Mouse (Mus musculus): Measurements from ENCODE around the gene Setd7. TPM values are rescaled to one million over a fixed set of nuclear protein-coding genes. Genes with fewer than 3 reads are reported as not detected.
A peak's percentile ranks its signal among the peaks of the same experiment; 100 is the strongest.

Setd7 gene
- total and polyA plus RNA-seq, 3 experiments: 8.7 to 67.1 (median 26.0) TPM

DNA sequence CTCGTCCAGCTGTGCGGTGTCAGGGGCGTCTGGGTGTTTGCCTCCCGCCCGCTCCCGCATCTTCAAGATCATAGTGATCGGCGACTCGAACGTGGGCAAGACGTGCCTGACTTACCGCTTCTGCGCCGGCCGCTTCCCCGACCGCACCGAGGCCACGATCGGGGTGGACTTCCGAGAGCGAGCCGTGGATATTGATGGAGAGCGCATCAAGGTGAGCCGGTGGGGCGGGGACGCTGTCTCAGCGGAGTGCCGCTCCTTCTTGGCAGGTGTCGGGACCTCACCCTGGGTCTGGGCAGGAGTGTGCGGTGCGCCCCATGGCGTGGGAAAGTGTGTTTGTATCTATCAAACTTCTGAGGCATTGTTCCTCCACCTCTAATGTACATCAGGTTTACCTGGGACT lies 76.3 kb downstream of the Setd7 start:
- TF ChIP-seq POLR2AphosphoS5 (IDR thresholded peaks at IDR 0.05; ENCODE audit: insufficient replicate concordance, low read depth, low read length) (no peak), CTCF (IDR thresholded peaks at IDR 0.05; ENCODE audit: low read depth, low read length) (no peak), TAL1 (conservative IDR thresholded peaks at IDR 0.05; ENCODE audit: low read depth, low read length) (no peak), GATA2 (IDR thresholded peaks at IDR 0.05; ENCODE audit: borderline replicate concordance, low read depth, low read length) (no peak), GATA1 (IDR thresholded peaks at IDR 0.05; ENCODE audit: borderline replicate concordance, low read length) (no peak)

DNA sequence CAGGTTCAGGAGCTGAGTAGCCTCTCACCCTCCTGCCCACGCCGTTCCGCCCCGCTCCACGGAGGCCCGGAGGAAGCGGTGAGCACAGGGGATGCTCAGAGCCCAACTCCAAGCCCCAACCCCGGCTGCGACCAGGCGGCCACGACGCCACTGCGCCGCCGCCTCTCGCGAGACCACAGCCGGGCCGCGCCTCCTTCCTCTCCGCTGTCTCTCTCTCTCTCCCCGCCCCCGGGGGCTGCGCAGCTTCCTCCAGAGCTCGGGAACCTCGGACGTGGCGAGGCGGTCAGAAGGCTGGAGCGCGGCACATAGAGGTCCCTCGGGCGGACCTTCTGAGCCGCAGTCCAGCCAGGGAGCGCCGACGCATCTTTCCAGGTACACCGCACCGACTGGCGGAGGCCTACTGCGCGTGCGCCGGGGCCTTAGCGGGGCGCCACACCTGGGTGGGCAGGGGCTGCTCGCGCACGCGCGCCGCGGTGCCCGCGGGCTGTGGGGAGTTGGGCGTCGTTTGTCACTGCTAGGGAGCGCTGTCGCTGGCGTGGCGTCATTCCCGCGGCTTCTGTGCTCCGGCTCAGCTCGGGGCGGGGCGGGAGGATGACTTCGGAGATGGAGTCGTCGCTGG lies 76.8 kb downstream of the Setd7 start, which contains the start of gene Rab33b:
Gene Rab33b, plus strand, starts transcription at position 180 of the 619 bp plus-strand sequence.
- no peak for TF ChIP-seq GATA1 (IDR thresholded peaks at IDR 0.05; ENCODE audit: borderline replicate concordance, low read length)
- no peak for TF ChIP-seq CTCF (IDR thresholded peaks at IDR 0.05; ENCODE audit: low read depth, low read length)
- TF ChIP-seq POLR2AphosphoS5 (IDR thresholded peaks at IDR 0.05; ENCODE audit: insufficient replicate concordance, low read depth, low read length): no peak
- no peak for TF ChIP-seq TAL1 (conservative IDR thresholded peaks at IDR 0.05; ENCODE audit: low read depth, low read length)
- TF ChIP-seq GATA2 (IDR thresholded peaks at IDR 0.05; ENCODE audit: borderline replicate concordance, low read depth, low read length): no peak
- ATAC-seq (ENCODE audit: extremely low read depth, insufficient number of reproducible peaks, low FRiP score, poor library complexity, severe bottlenecking): peak; percentile 88

More for the DNA sequence above, 76.3 kb downstream of the Setd7 start:
- ATAC-seq (ENCODE audit: extremely low read depth, insufficient number of reproducible peaks, low FRiP score, poor library complexity, severe bottlenecking): no peak
- H3K4me1 ChIP-seq (ENCODE audit: insufficient read depth, low read depth, low read length): peaks cover 28% of the 10 kb centered on the region
- no peak for DNase-seq (ENCODE audit: low spot score)
- H3K27me3 ChIP-seq (ENCODE audit: insufficient read depth, low read length): no peaks in the 10 kb centered on the region
- H3K36me3 ChIP-seq (replicated peaks): peaks cover 20% of the 10 kb centered on the region
- no peaks in the 10 kb centered on the region for H3K9me3 ChIP-seq (replicated peaks)
- peak overlapping the region; percentile 97 for H3K4me3 ChIP-seq (ENCODE audit: low read depth, low read length)

DNA sequence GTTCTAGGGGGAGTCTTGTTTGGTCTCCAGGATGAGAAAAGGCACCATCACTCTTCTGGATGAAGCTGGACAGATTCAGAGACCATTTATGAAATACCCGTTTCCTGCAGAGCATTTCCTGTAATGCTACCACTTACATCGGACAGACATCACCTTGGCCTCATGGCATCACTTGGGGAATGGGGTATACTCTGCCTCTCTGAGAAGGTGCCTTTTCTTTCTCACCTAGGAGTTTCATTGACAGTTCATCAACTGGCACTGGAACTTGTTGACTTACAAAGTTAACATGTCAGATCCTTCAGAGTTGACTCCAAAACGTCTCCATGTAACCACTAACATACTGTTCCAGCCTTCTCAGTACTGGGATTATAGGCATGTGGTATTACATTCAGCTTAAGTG lies 77.9 kb downstream of the Setd7 start:
- Histone ChIP-seq H3K9me3 (replicated peaks) (no peaks in the 10 kb centered on the region), H3K27me3 (ENCODE audit: insufficient read depth, low read length) (no peaks in the 10 kb centered on the region), H3K4me1 (ENCODE audit: insufficient read depth, low read depth, low read length) (peaks cover 28% of the 10 kb centered on the region), H3K36me3 (replicated peaks) (peaks cover 13% of the 10 kb centered on the region), H3K4me3 (ENCODE audit: low read depth, low read length) (peak overlapping the region; percentile 97; the same call in 1 of the 2 replicates)
- no peak for ATAC-seq (ENCODE audit: extremely low read depth, insufficient number of reproducible peaks, low FRiP score, poor library complexity, severe bottlenecking)
- no peak for TF ChIP-seq POLR2AphosphoS5 (IDR thresholded peaks at IDR 0.05; ENCODE audit: insufficient replicate concordance, low read depth, low read length)
- no peak for TF ChIP-seq TAL1 (conservative IDR thresholded peaks at IDR 0.05; ENCODE audit: low read depth, low read length)
- TF ChIP-seq GATA2 (IDR thresholded peaks at IDR 0.05; ENCODE audit: borderline replicate concordance, low read depth, low read length): no peak
- TF ChIP-seq GATA1 (IDR thresholded peaks at IDR 0.05; ENCODE audit: borderline replicate concordance, low read length): no peak
- no peak for TF ChIP-seq CTCF (IDR thresholded peaks at IDR 0.05; ENCODE audit: low read depth, low read length)
- no peak for DNase-seq (ENCODE audit: low spot score)

More for the DNA sequence above, 76.8 kb downstream of the Setd7 start, which contains the start of gene Rab33b:
- peak within 1 kb of the TSS; percentile 97 for H3K4me3 ChIP-seq (ENCODE audit: low read depth, low read length)
- no peaks in the 10 kb centered on the region for H3K9me3 ChIP-seq (replicated peaks)
- peak; percentile 83 for DNase-seq (ENCODE audit: low spot score)
- peaks cover 28% of the 10 kb centered on the region for H3K4me1 ChIP-seq (ENCODE audit: insufficient read depth, low read depth, low read length)
- no peaks in the 10 kb centered on the region for H3K27me3 ChIP-seq (ENCODE audit: insufficient read depth, low read length)
- H3K36me3 ChIP-seq (replicated peaks): peaks cover 20% of the 10 kb centered on the region

DNA sequence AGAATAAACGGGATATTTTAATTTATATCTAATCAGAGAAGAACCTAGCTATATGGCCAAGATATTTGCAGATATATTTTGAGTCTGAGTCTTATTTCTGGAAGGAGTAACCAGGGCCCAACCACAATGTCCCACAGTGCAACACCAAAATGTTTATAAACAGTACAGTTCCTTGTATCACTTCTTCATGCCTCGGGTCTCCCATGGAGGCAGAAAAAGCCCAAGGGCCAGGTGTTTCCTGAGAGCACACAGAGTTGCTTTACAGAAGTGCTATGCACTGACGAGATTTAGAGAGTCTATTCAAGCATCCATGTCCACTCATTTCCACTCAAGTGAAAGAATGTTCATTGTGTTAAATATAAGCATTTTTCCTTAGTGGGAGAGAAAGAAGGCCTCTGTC lies 78.8 kb downstream of the Setd7 start:
- Histone ChIP-seq H3K9me3 (replicated peaks) (no peaks in the 10 kb centered on the region), H3K4me3 (ENCODE audit: low read depth, low read length) (no peak overlapping the region), H3K27me3 (ENCODE audit: insufficient read depth, low read length) (no peaks in the 10 kb centered on the region), H3K4me1 (ENCODE audit: insufficient read depth, low read depth, low read length) (peaks cover 28% of the 10 kb centered on the region), H3K36me3 (replicated peaks) (peaks cover 10% of the 10 kb centered on the region)
- TF ChIP-seq GATA2 (IDR thresholded peaks at IDR 0.05; ENCODE audit: borderline replicate concordance, low read depth, low read length) (no peak), CTCF (IDR thresholded peaks at IDR 0.05; ENCODE audit: low read depth, low read length) (no peak), TAL1 (conservative IDR thresholded peaks at IDR 0.05; ENCODE audit: low read depth, low read length) (no peak), GATA1 (IDR thresholded peaks at IDR 0.05; ENCODE audit: borderline replicate concordance, low read length) (no peak), POLR2AphosphoS5 (IDR thresholded peaks at IDR 0.05; ENCODE audit: insufficient replicate concordance, low read depth, low read length) (no peak)
- ATAC-seq (ENCODE audit: extremely low read depth, insufficient number of reproducible peaks, low FRiP score, poor library complexity, severe bottlenecking): no peak
- no peak for DNase-seq (ENCODE audit: low spot score)

DNA sequence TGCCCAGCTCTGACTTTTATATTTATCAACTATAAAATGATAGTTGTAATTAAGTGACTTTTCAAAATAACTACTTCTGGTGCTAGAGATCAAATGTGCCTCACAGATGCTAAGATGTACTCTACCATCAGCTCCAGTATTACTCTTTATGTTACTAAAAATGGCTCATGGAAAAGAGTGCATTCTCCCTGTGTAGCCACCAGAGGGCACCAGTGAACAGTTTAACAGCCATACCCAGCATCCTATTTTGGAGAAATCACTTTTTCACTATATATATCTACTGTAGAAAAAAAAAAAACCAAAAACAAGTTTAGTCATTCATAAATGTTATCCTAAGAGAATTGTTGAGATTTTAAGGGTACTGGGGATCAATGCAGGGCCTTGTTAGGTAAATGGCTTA lies 79.6 kb downstream of the Setd7 start:
- no peaks in the 10 kb centered on the region for H3K9me3 ChIP-seq (replicated peaks)
- peaks cover 25% of the 10 kb centered on the region for H3K4me1 ChIP-seq (ENCODE audit: insufficient read depth, low read depth, low read length)
- no peak overlapping the region for H3K4me3 ChIP-seq (ENCODE audit: low read depth, low read length)
- ATAC-seq (ENCODE audit: extremely low read depth, insufficient number of reproducible peaks, low FRiP score, poor library complexity, severe bottlenecking) (no peak), DNase-seq (ENCODE audit: low spot score) (no peak)
- no peaks in the 10 kb centered on the region for H3K27me3 ChIP-seq (ENCODE audit: insufficient read depth, low read length)
- TF ChIP-seq POLR2AphosphoS5 (IDR thresholded peaks at IDR 0.05; ENCODE audit: insufficient replicate concordance, low read depth, low read length) (no peak), CTCF (IDR thresholded peaks at IDR 0.05; ENCODE audit: low read depth, low read length) (peak; percentile 61; the same call in 1 of the 2 replicates), GATA2 (IDR thresholded peaks at IDR 0.05; ENCODE audit: borderline replicate concordance, low read depth, low read length) (no peak)
- peaks cover 10% of the 10 kb centered on the region for H3K36me3 ChIP-seq (replicated peaks)

DNA sequence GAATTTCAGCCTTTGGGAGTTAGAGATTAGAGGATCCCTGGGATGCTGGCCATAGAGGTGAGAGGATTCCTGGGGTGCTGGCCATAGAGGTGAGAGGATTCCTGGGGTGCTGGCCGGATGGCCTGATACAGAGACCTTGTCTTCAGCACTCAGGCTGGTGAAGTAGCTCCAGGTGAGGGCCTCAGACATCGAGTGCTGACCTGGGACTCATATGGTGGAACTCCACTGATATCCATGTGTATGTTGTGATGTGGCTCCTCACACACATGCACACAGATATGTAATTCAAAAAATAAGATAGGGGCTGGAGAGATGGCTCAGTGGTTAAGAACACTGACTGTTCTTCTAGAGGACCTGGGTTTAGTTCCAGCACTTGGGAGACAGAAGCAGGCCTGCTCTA lies 80.8 kb downstream of the Setd7 start:
- H3K36me3 ChIP-seq (replicated peaks): peaks cover 18% of the 10 kb centered on the region
- no peak overlapping the region for H3K4me3 ChIP-seq (ENCODE audit: low read depth, low read length)
- TF ChIP-seq POLR2AphosphoS5 (IDR thresholded peaks at IDR 0.05; ENCODE audit: insufficient replicate concordance, low read depth, low read length) (no peak), TAL1 (conservative IDR thresholded peaks at IDR 0.05; ENCODE audit: low read depth, low read length) (no peak), CTCF (IDR thresholded peaks at IDR 0.05; ENCODE audit: low read depth, low read length) (no peak), GATA2 (IDR thresholded peaks at IDR 0.05; ENCODE audit: borderline replicate concordance, low read depth, low read length) (no peak), GATA1 (IDR thresholded peaks at IDR 0.05; ENCODE audit: borderline replicate concordance, low read length) (no peak)
- ATAC-seq (ENCODE audit: extremely low read depth, insufficient number of reproducible peaks, low FRiP score, poor library complexity, severe bottlenecking) (no peak), DNase-seq (ENCODE audit: low spot score) (no peak)
- no peaks in the 10 kb centered on the region for H3K9me3 ChIP-seq (replicated peaks)
- peaks cover 16% of the 10 kb centered on the region for H3K4me1 ChIP-seq (ENCODE audit: insufficient read depth, low read depth, low read length)
- no peaks in the 10 kb centered on the region for H3K27me3 ChIP-seq (ENCODE audit: insufficient read depth, low read length)

Data from G1E (cell line).